Mouse (Mus musculus) liver, embryonic 14.5 days (tissue): ENCODE measurements around the gene Aqp9. TPM values are rescaled to one million over a fixed set of nuclear protein-coding genes. Genes with fewer than 3 reads are reported as not detected.

Source experiments
- ATAC-seq: fragments of 200-750 bp; cut with Nextera tagmentation; 2 replicates; pipeline ENCODE4 v1.8.0; 2017; ENCODE audit warnings: moderate number of reproducible peaks, mild to moderate bottlenecking, moderate library complexity; ENCODE audit not compliant: insufficient read depth
- DNase-seq, 3 experiments: peaks; one replicate each; pipeline ENCODE4 v3.0.0-alpha.2; 2012 to 2013; ENCODE audit warnings: low read depth in 3 of 3, low spot score in 3 of 3
- H3K27ac ChIP-seq: fragments of 300-500 bp; sonication (generic); 2 replicates; pipeline ENCODE4 v1.5.1; 2014; ENCODE audit warnings: moderate library complexity, mild to moderate bottlenecking, control low read depth, inconsistent platforms
- H3K27me3 ChIP-seq: fragments of 300-500 bp; sonication (generic); 2 replicates; pipeline ENCODE4 v1.6.1; 2014; ENCODE audit warnings: mild to moderate bottlenecking, low read length, moderate library complexity; ENCODE audit not compliant: control insufficient read depth, insufficient read depth
- H3K36me3 ChIP-seq: fragments of 300-500 bp; sonication (generic); replicated peaks from 2 replicates; pipeline ENCODE4 v1.6.1; 2014; ENCODE audit warnings: low read depth; ENCODE audit not compliant: control insufficient read depth, insufficient read depth
- H3K4me1 ChIP-seq, 2 experiments: fragments of 200-500 bp in 1 of 2; fragments of 300-500 bp in 1 of 2; sonication (generic) in 1 of 2; replicated peaks; 2 replicates each; pipeline ENCODE4 v1.6.1; 2012 to 2014; ENCODE audit warnings: antibody characterized with exemption in 1 of 2, inconsistent platforms in 1 of 2, low read length in 1 of 2; ENCODE audit not compliant: control insufficient read depth in 2 of 2, insufficient read depth in 2 of 2
- H3K4me2 ChIP-seq: fragments of 300-500 bp; sonication (generic); 2 replicates; pipeline ENCODE4 v1.6.1; 2014; ENCODE audit warnings: low read depth, mild to moderate bottlenecking, control low read depth, moderate library complexity
- H3K4me3 ChIP-seq, 2 experiments: fragments of 200-500 bp in 1 of 2; fragments of 300-500 bp in 1 of 2; sonication (generic) in 1 of 2; 2 replicates each; pipeline ENCODE4 v1.5.1; 2012 to 2014; ENCODE audit warnings: low read depth in 2 of 2, low read length in 2 of 2, mild to moderate bottlenecking in 2 of 2, control low read depth in 1 of 2, inconsistent platforms in 1 of 2, moderate library complexity in 1 of 2; ENCODE audit not compliant: insufficient read depth in 1 of 2
- H3K9ac ChIP-seq: fragments of 300-500 bp; sonication (generic); replicated peaks from 2 replicates; pipeline ENCODE4 v1.6.1; 2014; ENCODE audit warnings: mild to moderate bottlenecking, control low read depth, moderate library complexity
- H3K9me3 ChIP-seq: fragments of 300-500 bp; sonication (generic); 2 replicates; pipeline ENCODE4 v1.6.1; 2016; ENCODE audit warnings: low read length, mixed read lengths; ENCODE audit not compliant: control insufficient read depth
- CTCF ChIP-seq: IDR thresholded peaks from 2 replicates; pipeline ENCODE4 v1.5.1; 2016; ENCODE audit warnings: antibody characterized with exemption, low read depth, control low read depth
- EP300 ChIP-seq: IDR thresholded peaks from 2 replicates; pipeline ENCODE4 v1.6.1; 2016; ENCODE audit warnings: antibody characterized with exemption, low read depth
- WGBS: fragments of 180-500 bp; shearing (Covaris S2); extraction: QIAGEN DNeasy Blood & Tissue Kit; methylation state at CpG from one replicate; pipeline ENCODE4 v1.1.7; 2014; ENCODE audit not compliant: insufficient replicate concordance; 5-methylcytosine and 5-hydroxymethylcytosine counted together
- polyA plus RNA-seq, 2 experiments: library from polyadenylated mRNA; depleted of rRNA in 1 of 2; stranded (reverse) in 1 of 2; unstranded in 1 of 2; fragments of >200 nt; fragmentation: Nextera tagmentation in 1 of 2; extraction: Ambion mirVana in 1 of 2; gene quantifications; 2 replicates each; pipeline versions ENCODE4 v1.2.1 to v1.2.3; 2012 to 2014

Aqp9 gene
- polyA plus RNA-seq, 2 experiments, result 4.1 to 8.6 TPM

DNA sequence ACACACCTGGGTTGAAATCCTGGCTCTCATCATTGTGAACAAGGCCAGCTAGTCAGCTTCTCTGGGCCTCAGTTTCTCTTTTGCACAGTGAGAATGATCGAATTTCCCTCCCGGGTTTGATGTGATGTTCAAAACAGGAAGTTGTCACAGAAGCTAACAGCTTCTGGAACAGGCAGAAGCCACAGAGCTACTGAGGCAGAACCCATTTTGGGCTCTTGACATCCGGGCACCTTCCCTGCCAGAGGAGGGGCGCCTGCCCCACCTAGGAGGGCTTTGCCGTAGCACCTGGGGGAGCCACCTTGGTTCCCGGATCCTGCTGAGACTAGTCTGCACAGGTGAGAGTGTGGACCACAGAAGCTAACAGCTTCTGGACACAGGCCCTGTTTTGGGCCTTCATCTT lies 74.4 kb downstream of the Aqp9 start:
- DNase-seq, result no peak

DNA sequence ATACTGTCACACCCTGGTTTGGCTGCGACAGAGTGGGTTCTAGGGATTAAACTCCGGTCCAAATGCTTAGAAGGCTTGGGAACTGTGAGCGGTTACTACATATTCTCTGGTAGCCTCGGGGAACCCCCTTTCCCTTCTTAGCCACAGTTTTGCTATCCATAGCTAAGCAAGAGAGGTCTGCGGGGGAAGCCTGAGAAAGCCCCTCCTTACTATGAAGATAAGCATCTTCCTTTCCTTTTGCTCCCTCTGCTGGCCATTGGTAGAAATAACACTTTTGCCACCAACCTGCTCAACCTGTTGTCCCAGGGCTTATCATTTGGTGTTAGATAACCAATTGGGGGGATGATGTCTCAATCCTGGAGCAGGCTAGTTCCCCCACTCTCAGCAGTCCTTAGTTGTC lies 76.4 kb downstream of the Aqp9 start:
- no peak for ATAC-seq

More for the DNA sequence above, 74.4 kb downstream of the Aqp9 start:
- WGBS, result 45% methylated on average over 6 of the region's 6 CpGs
- Histone ChIP-seq H3K4me1 (no peaks in the 10 kb centered on the region), H3K27ac (no peak overlapping the region), H3K4me3 (no peak overlapping the region), H3K27me3 (no peaks in the 10 kb centered on the region), H3K9me3 (no peaks in the 10 kb centered on the region), H3K4me2 (no peak overlapping the region), H3K36me3 (no peaks in the 10 kb centered on the region), H3K9ac (no peak overlapping the region)
- no peak for TF ChIP-seq CTCF
- no peak for TF ChIP-seq EP300
- ATAC-seq, result no peak

GRCm38 (mm10) chr9:71079201-71079600 lies 89.3 kb downstream of the Aqp9 start:
- Histone ChIP-seq H3K4me1 (no peaks in the 10 kb centered on the region), H3K4me3 (no peak overlapping the region), H3K27me3 (no peaks in the 10 kb centered on the region), H3K27ac (no peak overlapping the region), H3K36me3 (no peaks in the 10 kb centered on the region), H3K9ac (no peak overlapping the region), H3K9me3 (no peaks in the 10 kb centered on the region), H3K4me2 (no peak overlapping the region)
- WGBS, result 53% methylated on average over 7 of the region's 7 CpGs
- ATAC-seq (no peak), DNase-seq (no peak)
- TF ChIP-seq EP300 (no peak), CTCF (no peak)

More for the DNA sequence above, 76.4 kb downstream of the Aqp9 start:
- Histone ChIP-seq H3K36me3 (no peaks in the 10 kb centered on the region), H3K4me3 (no peak overlapping the region), H3K9me3 (no peaks in the 10 kb centered on the region), H3K4me2 (no peak overlapping the region), H3K27ac (no peak overlapping the region), H3K4me1 (no peaks in the 10 kb centered on the region), H3K27me3 (no peaks in the 10 kb centered on the region), H3K9ac (no peak overlapping the region)
- 56% methylated on average over 5 of the region's 5 CpGs for WGBS
- DNase-seq, result peak; percentile 22 to 45 (median 37)
- TF ChIP-seq CTCF (peak; percentile 62), EP300 (no peak)

- H3K9ac ChIP-seq, result no peak overlapping the region
- H3K27ac ChIP-seq, result no peak overlapping the region
- no peak overlapping the region for H3K4me3 ChIP-seq
- no peaks in the 10 kb centered on the region for H3K27me3 ChIP-seq
- no peaks in the 10 kb centered on the region for H3K4me1 ChIP-seq
- no peak for DNase-seq
- H3K9me3 ChIP-seq, result no peaks in the 10 kb centered on the region
- 63% methylated on average over 5 of the region's 5 CpGs for WGBS
- no peak overlapping the region for H3K4me2 ChIP-seq
- no peaks in the 10 kb centered on the region for H3K36me3 ChIP-seq
- no peak for ATAC-seq
- TF ChIP-seq EP300 (no peak), CTCF (no peak)
Observed at GRCm38 (mm10) chr9:71077251-71077825, 91.1 kb downstream of the Aqp9 start.

- no peak overlapping the region for H3K9ac ChIP-seq
- no peaks in the 10 kb centered on the region for H3K27me3 ChIP-seq
- H3K27ac ChIP-seq, result no peak overlapping the region
- H3K36me3 ChIP-seq, result no peaks in the 10 kb centered on the region
- H3K4me2 ChIP-seq, result no peak overlapping the region
- no peaks in the 10 kb centered on the region for H3K9me3 ChIP-seq
- DNase-seq (no peak), ATAC-seq (no peak)
- H3K4me1 ChIP-seq, result no peaks in the 10 kb centered on the region
- TF ChIP-seq CTCF, result no peak
- no peak for TF ChIP-seq EP300
- WGBS, result 65% methylated on average over 12 of the region's 12 CpGs
- no peak overlapping the region for H3K4me3 ChIP-seq
Observed at GRCm38 (mm10) chr9:71076201-71076648, 92.3 kb downstream of the Aqp9 start.
